Mouse (Mus musculus) left cerebral cortex, adult 6 months (tissue): ENCODE data around the gene Cox7a1. TPM values are rescaled to one million over a fixed set of nuclear protein-coding genes. Genes with fewer than 3 reads are reported as not detected.

Source experiments
- long read RNA-seq, 2 experiments: library from polyadenylated mRNA; unstranded; transcript quantifications; one replicate each; pipeline ENCODE4 v2.0.0; 2019 to 2020
- polyA plus RNA-seq: library from polyadenylated mRNA; unstranded; fragments of <200 nt; fragmentation: Nextera tagmentation; gene quantifications from 2 replicates; pipeline ENCODE4 v1.2.3, GENCODE M21; 2021

Cox7a1 gene
- polyA plus RNA-seq: 16.1 and 18.0 TPM in 2 replicates
- long read RNA-seq, experiment 1, partial matches to known transcripts: 0 of 4 reads
- long read RNA-seq, experiment 1, other reads (novel, unspliced or antisense): 4 of 4 reads
- long read RNA-seq, experiment 2, transcript Cox7a1-201 (4 exons, 393 nt): major isoform, 6 of 8 reads
- long read RNA-seq, experiment 2, partial matches to known transcripts: 0 of 8 reads
- long read RNA-seq, experiment 2, other reads (novel, unspliced or antisense): 2 of 8 reads

GRCm38 (mm10) chr7:30183879-30184289 lies at the start of gene Cox7a1:
TSS of gene Cox7a1 (plus strand) at chr7:30184144.

GRCm38 (mm10) chr7:30169583-30170282 lies 14.2 kb upstream of the Cox7a1 start, which contains the start of gene Zfp146:
TSS of gene Zfp146 (minus strand) at chr7:30169750.

GRCm38 (mm10) chr7:30198481-30198971 lies 14.6 kb downstream of the Cox7a1 start, which contains the start of gene Capns1:
TSS of gene Capns1 (minus strand) at chr7:30198811.

GRCm38 (mm10) chr7:30231669-30232454 lies 47.9 kb downstream of the Cox7a1 start, which contains the start of the genes Polr2i and Tbcb:
TSS of gene Polr2i (plus strand) at chr7:30231948.
TSS of gene Tbcb (minus strand) at chr7:30232272.

GRCm38 (mm10) chr7:30235625-30236024 lies 51.7 kb downstream of the Cox7a1 start, which contains the start of gene Ovol3:
TSS of gene Ovol3 (minus strand) at chr7:30235725.

Other genes starting within 250 kb of the Cox7a1 start
- gene Zfp74, start 230.1 kb upstream of the Cox7a1 start, polyA plus RNA-seq: 7.3 and 10.7 TPM in 2 replicates
- 0.28 and 0.87 TPM in 2 replicates for gene Zfp568, start 200.2 kb upstream of the Cox7a1 start, polyA plus RNA-seq
- gene Zfp14, start 132.8 kb upstream of the Cox7a1 start, polyA plus RNA-seq: 4.4 and 5.3 TPM in 2 replicates
- gene Zfp82, start 111.2 kb upstream of the Cox7a1 start, polyA plus RNA-seq: 2.5 TPM in 2 replicates
- 0.59 and 0.85 TPM in 2 replicates for gene Gm26920, start 93.7 kb upstream of the Cox7a1 start, polyA plus RNA-seq
- gene Zfp566, start 93.6 kb upstream of the Cox7a1 start, polyA plus RNA-seq: 7.2 and 9.2 TPM in 2 replicates
- 52.2 and 70.6 TPM in 2 replicates for gene Zfp260, start 89.4 kb upstream of the Cox7a1 start, polyA plus RNA-seq
- 6.5 and 10.3 TPM in 2 replicates for gene Zfp382, start 62.2 kb upstream of the Cox7a1 start, polyA plus RNA-seq
- 3.5 and 6.3 TPM in 2 replicates for gene Zfp146, start 14.4 kb upstream of the Cox7a1 start, polyA plus RNA-seq
- gene Capns1, start 14.7 kb downstream of the Cox7a1 start, polyA plus RNA-seq: 33.9 and 42.1 TPM in 2 replicates
- gene Polr2i, start 47.8 kb downstream of the Cox7a1 start, polyA plus RNA-seq: 137 and 163 TPM in 2 replicates
- gene Tbcb, start 48.1 kb downstream of the Cox7a1 start, polyA plus RNA-seq: 249 and 338 TPM in 2 replicates
- not detected in 2 replicates for gene Ovol3, start 51.6 kb downstream of the Cox7a1 start, polyA plus RNA-seq
- gene Thap8, start 96.0 kb downstream of the Cox7a1 start, polyA plus RNA-seq: 0.15 and 0.24 TPM in 2 replicates
- gene Wdr62, start 96.3 kb downstream of the Cox7a1 start, polyA plus RNA-seq: 0.26 and 0.46 TPM in 2 replicates
- gene Clip3, start 107.6 kb downstream of the Cox7a1 start, polyA plus RNA-seq: 112 and 324 TPM in 2 replicates
- gene Alkbh6, start 124.6 kb downstream of the Cox7a1 start, polyA plus RNA-seq: 144 and 154 TPM in 2 replicates
- gene Syne4, start 130.7 kb downstream of the Cox7a1 start, polyA plus RNA-seq: 0.79 and 1.5 TPM in 2 replicates
- gene E130208F15Rik, start 137.6 kb downstream of the Cox7a1 start, polyA plus RNA-seq: 4.9 TPM in 1 of 2 replicates, not detected in the other
- 22.9 and 31.6 TPM in 2 replicates for gene Sdhaf1, start 139.8 kb downstream of the Cox7a1 start, polyA plus RNA-seq
- 4.3 and 5.7 TPM in 2 replicates for gene Lrfn3, start 178.6 kb downstream of the Cox7a1 start, polyA plus RNA-seq
- 109 and 120 TPM in 2 replicates for gene Tyrobp, start 229.6 kb downstream of the Cox7a1 start, polyA plus RNA-seq
- 3.4 TPM in 2 replicates for gene Hcst, start 235.7 kb downstream of the Cox7a1 start, polyA plus RNA-seq
- 0.63 and 0.77 TPM in 2 replicates for gene Nfkbid, start 237.6 kb downstream of the Cox7a1 start, polyA plus RNA-seq